Mouse (Mus musculus) gonadal fat pad, adult 2 months (tissue): ENCODE results near the gene Cog1. TPM values are rescaled to one million over a fixed set of nuclear protein-coding genes. Genes with fewer than 3 reads are reported as not detected.
"Not testable (repeated sequence)": the region's sequence is repeated elsewhere in the genome, so short reads cannot be mapped to it uniquely, and the experiment has no call there.

Experiments
- DNase-seq: peaks from one replicate; pipeline ENCODE4 v3.0.0-alpha.2; 2012; ENCODE audit warnings: low read depth
- polyA plus RNA-seq: library from polyadenylated mRNA; depleted of rRNA; stranded (reverse); fragments of >200 nt; gene quantifications from 2 replicates; pipeline ENCODE4 v1.2.3, GENCODE M21; 2012

Gene Cog1
- polyA plus RNA-seq, 1 experiment = 55.1 TPM

DNA sequence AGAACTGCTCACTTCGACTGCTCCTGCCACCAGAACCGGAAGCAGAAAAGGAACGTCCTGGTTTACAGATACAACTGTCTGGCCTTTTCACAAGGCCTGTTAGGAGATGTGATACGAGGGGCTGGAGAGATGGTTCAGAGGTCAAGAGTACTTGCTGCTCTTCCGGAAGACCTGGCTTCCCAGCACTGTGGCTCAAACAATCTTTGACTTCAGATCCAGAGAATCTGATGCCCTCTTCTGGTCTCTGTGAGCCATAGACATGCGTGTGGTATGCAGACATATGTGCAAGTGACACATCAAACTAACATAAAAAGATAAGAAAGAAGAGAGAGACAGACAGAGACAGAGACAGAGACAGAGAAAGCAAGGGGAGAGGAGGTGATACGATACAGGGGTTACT is 16.7 kb upstream of the Cog1 start:
- DNase-seq = no peak

DNA sequence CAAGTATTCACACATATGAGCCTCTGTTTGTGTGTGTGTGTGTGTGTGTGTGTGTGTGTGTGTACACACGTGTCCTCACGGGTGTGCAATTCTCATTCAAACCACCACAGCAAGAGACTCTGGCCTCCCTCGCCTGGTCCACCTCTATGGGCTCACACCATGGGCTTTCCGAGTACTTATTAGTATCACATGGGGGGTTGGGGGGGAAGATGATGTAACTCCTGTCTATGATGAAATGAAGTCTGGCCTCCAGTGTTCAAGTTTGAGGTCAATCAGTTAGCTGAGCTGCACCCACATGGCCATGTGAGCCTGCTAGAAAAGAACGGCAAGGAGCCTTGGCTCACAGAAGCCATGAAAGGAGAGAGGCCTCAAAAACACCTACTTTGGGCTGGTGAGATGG is 15.6 kb upstream of the Cog1 start:
- DNase-seq = no peak

DNA sequence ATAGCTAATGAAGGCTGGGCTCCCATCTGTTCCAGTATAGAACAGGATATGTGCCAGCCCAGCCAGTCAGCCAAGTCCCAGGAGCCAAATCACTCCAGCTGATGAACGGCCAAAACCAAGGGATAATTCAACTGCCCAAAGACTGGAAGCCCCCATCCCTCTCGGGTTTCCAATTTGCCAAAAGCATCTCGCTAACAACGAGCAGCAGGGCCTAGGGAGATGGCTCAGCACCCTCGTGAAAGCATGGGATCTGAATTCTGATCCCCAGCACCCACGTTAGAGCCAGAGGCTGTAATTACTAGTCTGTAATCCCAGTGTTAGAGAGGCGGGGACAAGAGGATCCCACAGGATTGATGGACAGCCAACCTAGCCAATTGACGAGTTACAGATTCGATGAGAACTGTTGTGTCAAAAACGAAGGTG is 14.3 kb upstream of the Cog1 start:
- DNase-seq = no peak

DNA sequence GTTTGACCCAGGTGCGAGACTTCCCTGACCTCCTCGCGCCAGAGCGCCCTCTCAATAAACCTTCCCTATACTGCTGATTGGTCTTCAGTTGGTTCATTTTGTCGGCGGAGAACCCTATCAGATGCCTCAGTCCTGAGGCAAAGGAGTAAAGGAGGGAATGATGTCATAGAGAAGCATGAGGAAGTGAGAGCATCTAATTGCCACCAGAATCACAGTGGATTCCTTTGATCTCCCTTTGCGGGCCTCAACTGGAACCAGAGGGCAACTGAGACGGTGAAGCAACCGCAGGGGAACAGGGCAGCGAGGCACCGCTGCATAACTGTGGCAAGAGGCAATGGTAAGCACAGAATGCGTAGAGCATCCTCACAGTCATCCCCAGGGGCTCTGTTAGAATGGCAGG is 10.3 kb upstream of the Cog1 start:
- no peak for DNase-seq

DNA sequence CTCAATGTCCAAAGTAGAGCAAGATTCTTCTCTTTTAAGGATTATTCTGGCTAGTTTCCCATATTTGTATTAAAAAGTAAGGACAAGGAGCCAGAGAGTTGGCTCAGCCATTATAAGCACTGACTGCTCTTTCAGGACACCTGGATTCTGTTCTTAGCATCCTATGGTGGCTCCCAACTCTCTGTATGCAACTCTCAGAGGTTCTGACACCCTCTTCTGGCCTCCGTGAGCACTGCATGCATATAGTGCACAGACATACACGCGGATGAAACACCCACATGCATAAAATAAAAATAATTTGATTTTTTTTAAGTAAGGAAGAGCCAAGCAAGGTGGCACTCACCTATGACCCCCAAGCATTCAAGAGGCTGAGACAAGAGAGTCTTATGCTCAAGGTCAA is 3.8 kb upstream of the Cog1 start:
- DNase-seq = no peak

DNA sequence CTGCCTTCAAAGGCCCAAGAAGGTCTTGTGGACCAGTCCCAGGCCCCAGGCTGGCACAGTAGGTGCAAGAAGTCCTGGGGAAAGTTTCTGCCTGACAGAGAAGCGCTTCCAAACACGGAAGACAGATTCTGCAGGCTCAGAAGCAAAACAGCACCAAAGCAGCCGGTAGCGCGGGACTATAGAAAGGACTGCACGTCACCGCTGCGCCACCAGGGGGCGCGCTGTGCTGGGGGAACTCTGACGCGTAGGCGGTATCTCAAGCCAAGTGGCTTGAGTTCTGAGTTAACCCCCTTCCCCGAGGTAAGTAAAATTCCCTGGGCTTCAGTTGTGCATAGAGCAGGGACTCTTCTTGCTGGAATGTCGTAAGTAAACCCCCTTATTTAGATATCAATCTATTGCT is 817 bp upstream of the Cog1 start:
- no peak for DNase-seq

DNA sequence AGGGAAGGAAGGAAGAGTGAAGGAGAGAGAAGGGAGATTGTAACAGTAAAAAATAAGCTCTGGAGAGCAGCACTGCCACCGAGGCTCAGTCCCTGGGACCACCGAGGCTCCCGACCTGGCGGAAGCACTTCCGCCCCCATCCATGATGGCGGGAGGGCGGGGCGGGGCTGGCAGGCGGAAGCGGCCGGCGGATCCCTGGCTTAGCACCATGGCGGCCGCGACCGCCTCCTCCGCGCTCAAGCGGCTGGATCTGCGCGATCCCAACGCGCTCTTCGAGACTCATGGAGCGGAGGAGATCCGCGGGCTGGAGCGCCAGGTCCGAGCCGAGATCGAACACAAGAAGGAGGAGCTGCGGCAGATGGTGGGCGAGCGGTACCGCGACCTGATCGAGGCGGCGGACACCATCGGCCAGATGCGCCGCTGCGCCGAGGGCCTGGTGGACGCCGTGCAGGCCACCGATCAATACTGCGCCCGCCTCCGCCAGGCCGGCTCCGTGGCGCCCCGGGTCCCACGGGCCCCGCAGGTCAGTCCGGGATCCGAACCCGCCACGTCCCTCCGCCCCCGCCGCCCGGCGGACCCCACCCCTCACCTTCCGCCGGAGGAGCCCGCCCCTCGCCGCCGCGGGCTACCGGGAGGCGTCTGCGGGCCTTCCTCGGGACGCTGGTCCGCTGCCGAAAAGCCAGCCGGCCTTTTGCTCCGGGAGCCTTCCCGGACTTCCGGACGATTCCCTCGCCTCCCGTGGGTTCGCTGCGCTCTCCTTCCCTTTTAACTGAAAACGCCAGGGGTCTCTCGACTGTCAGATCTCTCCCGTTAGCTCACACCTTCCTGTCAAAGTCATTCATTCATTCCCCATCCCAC is 613 bp downstream of the Cog1 start, which contains the start of gene Slc39a11:
TSS of gene Slc39a11 (minus strand) at position 727 of the 858 bp plus-strand sequence.
- no peak for DNase-seq

DNA sequence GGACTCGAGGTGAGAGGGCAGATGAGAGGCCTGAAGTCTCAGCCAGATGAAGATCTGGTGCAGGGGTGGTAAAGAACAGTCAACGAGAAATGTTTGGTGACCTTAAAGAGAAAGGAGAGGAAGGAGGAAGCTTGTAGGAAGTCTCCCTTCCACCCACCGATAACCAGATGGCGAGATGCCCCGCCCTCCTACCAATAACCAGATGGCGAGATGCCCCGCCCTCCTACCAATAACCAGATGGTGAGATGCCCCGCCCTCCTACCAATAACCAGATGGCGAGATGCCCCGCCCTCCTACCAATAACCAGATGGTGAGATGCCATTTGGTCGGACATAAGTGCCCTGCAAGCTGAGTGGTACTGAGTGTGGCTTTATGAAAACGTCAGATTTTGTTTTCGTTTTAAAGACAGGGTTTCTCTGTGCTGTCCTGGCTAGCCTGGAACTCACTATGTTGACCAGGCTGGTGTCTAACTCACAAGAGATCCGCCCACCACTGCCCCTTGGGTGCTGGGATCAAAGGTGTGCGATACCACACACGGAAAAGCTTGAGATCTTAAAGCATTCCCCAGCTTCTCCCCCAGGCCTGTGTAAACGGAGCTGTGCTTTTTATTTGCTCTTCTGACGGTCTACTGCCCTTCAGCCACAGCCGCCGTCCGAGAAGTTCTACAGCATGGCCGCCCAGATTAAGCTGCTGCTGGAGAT is 2.4 kb downstream of the Cog1 start:
- DNase-seq = no peak

DNA sequence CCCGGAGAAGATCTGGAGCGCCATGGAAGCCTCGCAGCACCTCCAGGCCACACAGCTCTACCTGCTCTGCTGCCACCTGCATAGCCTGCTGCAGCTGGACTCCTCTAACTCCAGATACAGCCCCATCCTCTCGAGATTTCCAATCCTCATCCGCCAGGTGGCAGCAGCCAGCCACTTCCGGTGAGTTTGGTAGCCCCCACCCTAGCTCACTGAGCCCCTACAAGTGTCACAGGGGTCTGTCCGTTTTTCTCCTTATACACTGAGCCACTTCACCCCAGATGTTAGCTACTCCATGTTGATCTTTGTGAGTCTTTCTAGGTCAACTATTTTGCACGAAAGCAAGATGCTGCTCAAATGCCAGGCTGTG is 2.9 kb downstream of the Cog1 start:
- DNase-seq = no peak

DNA sequence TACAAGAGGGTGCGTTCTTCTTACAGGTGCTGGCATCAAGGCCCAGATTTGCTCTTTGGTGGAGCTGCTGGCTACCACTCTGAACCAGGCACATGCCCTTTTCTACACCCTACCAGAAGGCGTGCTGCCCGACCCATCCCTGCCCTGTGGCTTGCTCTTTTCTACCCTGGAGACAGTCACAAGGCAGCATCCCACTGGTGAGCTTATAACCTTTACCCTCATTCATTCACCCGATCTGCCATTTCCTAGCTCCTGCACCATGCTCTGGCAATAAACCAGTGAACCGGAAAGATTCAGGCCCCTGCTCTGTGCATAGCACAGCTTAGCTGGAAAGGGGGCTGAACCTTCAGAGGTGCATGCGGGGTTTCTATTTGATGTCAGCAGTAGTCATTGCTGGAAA is 3.5 kb downstream of the Cog1 start:
- no peak for DNase-seq

DNA sequence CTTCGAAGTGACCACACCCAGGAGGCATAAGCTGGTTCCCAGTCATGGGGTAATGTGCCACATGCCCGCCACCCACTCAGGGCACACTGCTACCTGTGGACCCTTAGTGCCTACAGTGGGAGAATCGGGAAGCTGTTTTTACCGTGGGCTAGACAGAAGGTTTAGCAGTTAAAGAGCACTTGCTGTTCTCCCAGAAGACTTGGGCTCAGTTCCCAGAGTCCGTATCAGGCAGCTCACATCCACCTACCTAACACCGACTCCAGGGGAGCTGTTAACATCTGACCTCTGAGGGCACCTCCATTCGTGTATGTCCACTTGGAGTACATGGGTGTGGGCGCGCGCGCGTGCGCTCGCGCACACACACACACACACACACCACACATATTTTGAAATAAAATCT is 5.1 kb downstream of the Cog1 start:
- DNase-seq = no peak

DNA sequence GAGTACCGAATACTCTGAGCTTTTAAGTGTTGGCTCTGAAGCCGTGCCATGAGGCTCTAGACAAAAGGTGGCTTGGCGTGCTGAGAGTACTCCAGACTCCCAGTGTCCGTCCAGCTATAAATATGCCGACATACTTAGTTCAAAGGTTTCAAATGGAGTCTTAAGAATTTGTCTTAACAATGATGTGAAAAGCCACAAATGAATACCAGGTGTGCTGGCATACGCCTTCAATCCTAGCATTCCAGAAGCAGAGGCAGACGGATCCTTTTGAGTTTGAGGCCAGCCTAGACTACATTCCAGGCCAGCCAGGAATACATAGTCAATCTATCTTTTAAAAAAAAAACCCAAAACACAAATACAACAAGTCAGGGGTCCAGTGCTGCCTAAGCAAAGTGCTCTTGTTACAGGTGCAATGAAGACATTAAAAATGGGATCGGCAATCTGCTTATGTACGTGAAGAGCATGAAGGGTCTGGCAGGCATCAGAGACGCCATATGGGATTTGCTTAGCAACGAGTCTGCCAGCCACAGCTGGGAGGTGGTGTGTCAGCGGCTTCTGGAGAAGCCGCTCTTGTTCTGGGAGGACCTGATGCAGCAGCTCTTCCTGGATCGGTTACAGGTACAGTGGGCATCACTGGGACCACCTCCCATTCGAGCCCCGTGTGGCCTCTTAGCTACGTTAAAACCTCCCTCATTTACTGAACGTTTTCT is 5.7 kb downstream of the Cog1 start:
- no peak for DNase-seq

DNA sequence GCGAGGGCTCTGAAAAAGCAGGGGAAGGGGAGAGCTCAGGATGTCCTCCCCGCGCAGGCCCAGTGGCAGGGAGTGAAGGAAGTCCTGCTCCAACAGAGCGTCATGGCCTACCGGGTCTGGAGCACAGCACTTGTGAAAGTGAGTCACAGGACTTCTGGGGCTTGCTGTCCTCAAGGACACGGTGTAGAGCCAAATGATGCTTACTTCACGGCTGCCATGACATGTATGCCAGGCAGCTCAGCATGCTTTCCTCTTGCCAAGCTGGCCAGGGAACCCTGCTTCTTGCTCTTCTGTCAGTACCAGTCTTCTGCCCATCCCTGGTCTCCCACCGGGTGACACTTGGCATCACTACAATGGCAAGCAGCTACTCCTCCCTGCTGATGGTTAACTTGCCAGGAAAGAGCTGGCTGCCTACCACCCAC is 7.6 kb downstream of the Cog1 start:
- DNase-seq = no peak

DNA sequence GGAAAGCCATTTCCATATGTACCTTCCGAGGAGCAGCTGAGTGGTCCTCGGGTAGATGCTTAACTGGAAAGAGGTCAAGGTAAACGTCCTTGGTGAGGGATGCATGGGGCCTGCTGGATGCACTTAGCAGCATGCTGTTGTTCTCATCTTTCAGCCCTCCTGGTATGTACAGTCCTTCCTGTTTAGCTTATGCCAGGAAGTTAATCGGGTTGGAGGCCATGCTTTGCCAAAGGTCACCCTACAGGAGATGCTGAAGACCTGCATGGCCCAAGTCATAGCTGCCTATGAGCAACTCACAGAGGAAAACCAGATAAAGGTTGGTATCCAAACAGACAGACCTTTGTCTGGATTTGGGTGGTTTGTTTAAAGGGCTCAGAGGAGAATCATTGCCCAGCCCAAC is 8.3 kb downstream of the Cog1 start:
- DNase-seq = no peak

DNA sequence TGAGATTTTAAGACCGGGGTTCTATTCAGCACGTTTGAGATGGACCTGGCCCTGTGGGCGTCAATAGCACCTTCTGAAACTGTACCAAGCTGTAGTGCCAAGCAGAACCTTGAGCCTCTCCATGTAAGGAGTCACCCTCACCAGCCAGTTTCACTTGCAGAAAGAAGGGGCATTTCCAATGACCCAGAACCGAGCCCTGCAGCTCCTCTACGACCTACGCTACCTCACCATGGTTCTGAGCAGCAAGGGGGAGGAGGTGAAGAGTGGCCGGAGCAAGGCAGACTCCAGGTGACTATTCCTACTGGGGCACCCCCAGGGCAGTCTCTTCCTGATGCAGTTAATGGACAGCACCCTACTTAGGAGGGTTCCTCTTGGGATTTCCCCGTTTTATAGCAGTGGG is 9.3 kb downstream of the Cog1 start:
- DNase-seq = no peak

DNA sequence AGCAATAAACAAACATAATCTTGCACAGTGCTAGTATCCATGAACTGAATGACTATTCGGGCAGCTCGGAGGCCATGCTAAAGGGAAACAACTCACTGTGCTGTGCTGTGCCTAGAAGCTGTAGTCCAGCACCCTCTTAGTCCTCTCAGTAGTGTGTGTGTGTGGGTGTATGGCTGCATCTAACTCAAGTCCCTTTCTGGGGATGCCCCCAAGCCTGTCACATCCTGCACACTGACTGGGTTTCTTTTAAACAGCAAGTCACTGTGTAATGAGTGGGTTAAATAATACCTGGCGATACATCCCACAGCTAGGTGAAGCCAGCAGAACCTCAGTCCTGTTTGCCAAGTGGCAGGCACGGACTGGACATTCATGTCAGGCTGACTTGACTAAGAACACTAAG is 9.8 kb downstream of the Cog1 start:
- no peak for DNase-seq

DNA sequence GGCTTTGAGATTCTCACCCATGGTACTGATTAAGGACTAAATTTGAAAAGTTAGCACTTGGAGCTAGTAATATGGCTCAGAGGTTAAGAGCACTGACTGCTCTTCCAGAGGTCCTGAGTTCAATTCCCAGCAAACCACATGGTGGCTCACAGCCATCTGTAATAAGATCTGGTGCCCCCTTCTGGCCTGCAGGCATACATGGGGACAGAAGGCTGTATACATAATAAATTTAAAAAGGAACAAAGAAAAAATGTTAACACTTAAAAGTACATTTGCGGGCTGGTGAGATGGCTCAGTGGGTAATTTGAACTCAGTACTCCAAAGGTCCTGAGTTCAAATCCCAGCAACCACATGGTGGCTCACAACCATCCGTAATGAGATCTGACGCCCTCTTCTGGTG is 11.2 kb downstream of the Cog1 start:
- DNase-seq = not testable (repeated sequence)

DNA sequence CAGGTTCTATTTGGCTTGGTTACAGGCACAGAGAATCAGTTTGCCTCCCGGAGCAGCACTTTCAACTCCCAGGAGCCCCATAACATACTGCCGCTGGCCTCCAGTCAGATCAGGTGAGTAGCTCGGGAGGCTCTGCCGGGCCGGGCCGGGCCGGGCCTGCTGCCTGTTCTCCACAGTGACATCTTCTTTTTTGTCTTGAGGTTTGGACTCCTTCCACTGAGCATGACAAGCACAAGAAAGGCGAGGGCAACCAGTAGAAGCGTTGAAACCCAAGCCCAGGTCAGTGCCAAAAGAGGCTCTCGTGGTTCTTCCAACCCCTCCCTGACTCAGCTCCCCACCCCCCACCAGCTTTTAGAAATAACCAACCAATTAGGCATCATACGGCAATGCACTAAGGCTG is 12.0 kb downstream of the Cog1 start:
- no peak for DNase-seq

DNA sequence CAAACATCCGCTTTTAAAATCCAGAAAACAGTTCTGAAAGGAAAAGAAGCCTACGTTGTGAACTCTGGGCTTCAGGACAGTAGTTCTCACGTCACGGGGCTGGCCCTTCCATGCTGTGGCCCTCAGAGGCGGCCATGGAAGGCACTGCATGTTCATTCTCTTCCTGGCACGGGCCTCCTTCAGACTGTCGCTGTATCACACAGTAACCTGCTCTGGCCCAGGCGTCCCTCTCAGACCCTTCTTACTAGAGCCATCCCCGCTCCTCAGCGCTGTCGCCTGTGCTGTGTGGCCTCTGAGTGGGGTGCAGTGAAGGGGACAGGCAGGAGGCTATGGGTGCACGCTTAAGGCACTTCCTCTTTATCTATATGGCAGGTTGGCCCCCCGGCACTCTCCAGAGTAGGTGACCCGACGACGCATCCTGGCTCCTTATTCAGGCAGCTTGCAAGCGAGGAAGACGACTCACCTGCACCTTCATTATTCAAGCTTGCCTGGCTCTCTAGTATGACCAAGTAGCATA is 12.9 kb downstream of the Cog1 start:
- no peak for DNase-seq

DNA sequence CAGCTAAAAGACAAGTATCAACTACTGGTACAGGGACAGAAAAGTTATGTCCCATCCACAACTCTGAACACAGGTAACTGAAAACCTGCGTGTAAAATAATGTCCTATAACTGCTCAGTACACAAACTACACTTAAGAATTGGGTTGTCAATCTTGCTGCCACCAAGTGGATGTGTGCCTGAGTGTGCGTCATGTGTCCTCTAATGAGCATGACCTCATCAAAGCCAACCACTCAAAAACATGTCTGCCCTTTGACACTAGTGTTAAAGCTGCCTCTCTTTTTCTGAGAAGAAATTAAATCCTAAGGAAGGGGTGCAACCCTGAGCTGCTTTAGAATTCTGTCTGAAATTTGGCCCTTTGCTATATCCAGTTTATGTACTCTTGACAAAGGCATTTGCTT is 15.3 kb downstream of the Cog1 start:
- DNase-seq = no peak

DNA sequence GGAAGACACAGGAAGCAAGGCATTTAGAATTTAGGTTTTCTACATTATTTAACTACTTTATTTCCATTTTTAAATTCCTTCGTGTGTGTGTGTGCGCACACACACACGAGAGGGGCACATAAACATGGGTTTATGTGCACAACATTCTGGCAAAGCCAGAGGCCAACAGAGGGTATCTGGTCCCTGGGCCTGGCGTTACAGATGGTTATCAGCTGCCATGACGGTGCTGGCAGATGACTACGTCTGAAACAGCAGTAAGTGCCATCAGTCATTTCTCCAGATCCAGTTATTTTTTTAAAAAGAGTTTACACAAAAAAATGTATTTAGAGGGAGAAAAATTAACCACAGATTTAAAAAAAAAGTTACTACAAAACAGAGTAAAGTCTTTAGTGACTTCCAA is 17.2 kb downstream of the Cog1 start:
- no peak for DNase-seq

DNA sequence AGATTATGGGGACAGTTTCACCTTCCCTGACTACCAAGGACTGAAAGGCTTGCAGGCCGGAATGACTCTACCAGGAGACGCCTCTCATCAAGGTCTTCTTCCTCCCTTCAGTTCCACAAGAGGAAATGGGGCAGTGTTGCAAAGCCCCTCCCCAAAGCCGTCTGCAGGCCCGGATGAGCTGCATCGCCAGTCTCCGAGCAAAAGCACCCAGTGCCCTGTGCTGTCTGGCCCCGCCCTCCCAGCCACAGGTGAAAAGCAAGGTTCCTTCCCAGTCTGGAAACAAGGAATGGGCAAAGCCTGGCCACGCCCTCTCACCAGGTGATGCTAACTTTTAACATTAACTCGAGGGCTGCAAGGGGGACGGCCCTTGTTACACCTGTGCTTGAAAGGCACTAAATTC is 17.7 kb downstream of the Cog1 start:
- DNase-seq = no peak

DNA sequence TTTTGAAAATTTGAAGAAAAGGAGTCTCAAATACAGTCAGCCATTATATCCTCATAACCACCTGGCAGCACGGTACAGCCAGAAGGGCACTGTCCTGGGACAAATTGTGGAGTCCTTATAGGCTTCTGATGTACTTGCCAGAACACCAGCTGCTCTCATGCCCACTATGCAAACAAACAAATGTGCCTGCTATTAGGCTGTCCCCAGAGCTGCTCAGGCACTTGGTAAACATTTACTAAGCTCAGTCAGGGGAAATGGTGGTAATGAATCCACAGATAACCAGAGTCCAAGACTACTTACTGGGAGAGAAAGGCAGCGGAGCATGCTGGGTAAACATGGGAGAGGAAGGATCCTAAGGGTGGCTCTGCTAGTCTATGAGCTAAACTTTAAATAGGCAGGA is 18.2 kb downstream of the Cog1 start:
- no peak for DNase-seq
